Mouse (Mus musculus) midbrain, embryonic 14.5 days (tissue): Measurements from ENCODE around the gene Klf11. TPM values are rescaled to one million over a fixed set of nuclear protein-coding genes. Genes with fewer than 3 reads are reported as not detected.
"Not testable (repeated sequence)": the region's sequence is repeated elsewhere in the genome, so short reads cannot be mapped to it uniquely, and the experiment has no call there.

ENCODE experiments used
- ATAC-seq: fragments of 200-750 bp; cut with Nextera tagmentation; 2 replicates; pipeline ENCODE4 v1.8.0; 2017; ENCODE audit warnings: moderate number of reproducible peaks, moderate library complexity; ENCODE audit not compliant: low FRiP score, low TSS enrichment
- DNase-seq: peaks from one replicate; pipeline ENCODE4 v3.0.0-alpha.2; 2015
- H3K27ac ChIP-seq: fragments of 300-500 bp; sonication (generic); replicated peaks from 2 replicates; pipeline ENCODE4 v1.5.1; 2014; ENCODE audit warnings: mild to moderate bottlenecking, low read depth, low read length, moderate library complexity
- H3K27me3 ChIP-seq: fragments of 300-500 bp; sonication (generic); 2 replicates; pipeline ENCODE4 v1.6.1; 2014; ENCODE audit warnings: low read length, control low read depth, mixed read lengths; ENCODE audit not compliant: control insufficient read depth, insufficient read depth
- H3K36me3 ChIP-seq: fragments of 300-500 bp; sonication (generic); 2 replicates; pipeline ENCODE4 v1.6.1; 2014; ENCODE audit warnings: low read length, control low read depth; ENCODE audit not compliant: control insufficient read depth, insufficient read depth
- H3K4me1 ChIP-seq: fragments of 300-500 bp; sonication (generic); 2 replicates; pipeline ENCODE4 v1.6.1; 2014; ENCODE audit warnings: mild to moderate bottlenecking, antibody characterized with exemption, low read length, control low read depth; ENCODE audit not compliant: control insufficient read depth, insufficient read depth
- H3K4me2 ChIP-seq: fragments of 300-500 bp; sonication (generic); 2 replicates; pipeline ENCODE4 v1.6.1; 2014; ENCODE audit warnings: mild to moderate bottlenecking, low read length, moderate library complexity
- H3K4me3 ChIP-seq: fragments of 300-500 bp; sonication (generic); replicated peaks from 2 replicates; pipeline ENCODE4 v1.5.1; 2014; ENCODE audit warnings: low read depth, low read length
- H3K9ac ChIP-seq: fragments of 300-500 bp; sonication (generic); replicated peaks from 2 replicates; pipeline ENCODE4 v1.6.1; 2014; ENCODE audit warnings: mild to moderate bottlenecking, low read length, moderate library complexity
- H3K9me3 ChIP-seq: fragments of 300-500 bp; sonication (generic); 2 replicates; pipeline ENCODE4 v1.6.1; 2016; ENCODE audit warnings: low read length, control low read depth, mixed read lengths; ENCODE audit not compliant: control insufficient read depth
- WGBS: fragments of 180-500 bp; shearing (Covaris S2); extraction: QIAGEN DNeasy Blood & Tissue Kit; methylation state at CpG from one replicate; pipeline ENCODE4 v1.1.7; 2014; 5-methylcytosine and 5-hydroxymethylcytosine counted together
- polyA plus RNA-seq: library from polyadenylated mRNA; unstranded; fragments of >200 nt; fragmentation: Nextera tagmentation; extraction: Ambion mirVana; gene quantifications from 2 replicates; pipeline ENCODE4 v1.2.1, GENCODE M21; 2014

Klf11 gene
- polyA plus RNA-seq, 1 experiment from 2014 or later = 21.9 TPM

DNA sequence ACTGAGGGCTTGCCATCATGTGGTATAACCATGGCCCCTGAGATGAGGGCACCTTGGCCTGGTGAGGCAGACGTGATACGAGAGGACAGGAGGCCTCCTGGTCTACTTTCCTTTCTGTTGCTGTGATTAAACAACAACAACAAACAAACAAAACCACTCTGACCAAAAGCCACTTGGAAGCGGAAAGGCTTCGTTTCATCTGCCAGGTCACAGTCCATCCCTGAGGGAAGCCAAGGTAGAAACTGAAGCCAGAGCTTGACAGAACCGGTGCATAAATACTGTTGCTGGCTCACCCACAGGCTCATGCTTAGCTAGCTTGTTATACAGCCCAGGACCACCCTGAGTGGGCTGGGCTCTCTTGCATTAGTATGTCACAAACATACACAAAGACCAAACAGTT, 24.7 kb upstream of the Klf11 start:
- no peaks in the 10 kb centered on the region for H3K36me3 ChIP-seq
- no peak for DNase-seq
- peaks cover 7% of the 10 kb centered on the region; the same call in 1 of the 2 replicates for H3K4me1 ChIP-seq
- no peak overlapping the region for H3K27ac ChIP-seq
- H3K27me3 ChIP-seq = no peaks in the 10 kb centered on the region
- H3K9me3 ChIP-seq = no peaks in the 10 kb centered on the region
- no peak overlapping the region for H3K9ac ChIP-seq
- H3K4me2 ChIP-seq = no peak overlapping the region
- no peak for ATAC-seq
- no peak overlapping the region for H3K4me3 ChIP-seq
- 91% methylated on average over 5 of the region's 5 CpGs for WGBS

DNA sequence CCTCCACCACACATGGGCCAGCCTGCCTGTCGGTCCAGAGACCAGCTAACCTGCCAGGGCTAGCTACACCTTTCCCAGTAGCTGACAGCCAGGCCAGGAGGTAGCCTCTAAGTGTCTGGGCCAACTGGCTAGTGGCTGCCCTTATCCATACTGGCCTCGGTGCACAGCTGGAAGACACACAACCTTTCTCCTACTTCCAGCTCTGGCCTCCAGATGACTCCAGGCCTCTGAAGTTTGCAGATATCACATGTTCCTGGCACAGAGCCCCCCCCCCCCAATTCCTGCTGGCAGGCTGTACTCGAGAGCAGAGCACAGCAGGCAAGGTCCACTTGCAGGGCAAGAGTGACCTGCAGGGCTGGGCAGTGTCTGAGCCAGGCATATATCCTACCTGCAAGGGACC, 23.9 kb upstream of the Klf11 start:
- Histone ChIP-seq H3K36me3 (no peaks in the 10 kb centered on the region), H3K4me1 (peaks cover 7% of the 10 kb centered on the region; the same call in 1 of the 2 replicates), H3K27me3 (no peaks in the 10 kb centered on the region), H3K4me3 (no peak overlapping the region), H3K9ac (no peak overlapping the region), H3K4me2 (no peak overlapping the region), H3K27ac (no peak overlapping the region), H3K9me3 (no peaks in the 10 kb centered on the region)
- no peak for DNase-seq
- 62% methylated on average over 3 of the region's 3 CpGs for WGBS
- no peak for ATAC-seq

DNA sequence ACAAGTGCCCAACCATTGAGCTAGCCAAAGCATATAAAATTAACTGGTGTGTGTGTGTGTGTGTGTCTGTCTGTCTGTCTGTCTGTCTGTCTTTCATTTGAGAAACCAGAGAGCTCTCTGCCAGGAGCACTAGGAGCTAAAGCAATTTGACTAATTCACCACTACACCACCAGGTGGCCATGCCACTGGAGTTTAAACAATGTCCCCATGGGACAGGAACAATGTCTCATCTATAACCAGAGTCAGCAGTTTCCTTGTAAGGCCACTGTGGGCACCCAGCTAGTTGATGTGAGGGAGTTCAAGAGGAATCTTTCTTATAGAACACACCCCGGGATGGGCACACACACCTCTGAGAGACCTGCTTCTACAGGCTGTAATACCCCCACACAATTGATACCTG, 20.9 kb upstream of the Klf11 start:
- WGBS = 77% methylated on average over 1 of the region's 1 CpGs

DNA sequence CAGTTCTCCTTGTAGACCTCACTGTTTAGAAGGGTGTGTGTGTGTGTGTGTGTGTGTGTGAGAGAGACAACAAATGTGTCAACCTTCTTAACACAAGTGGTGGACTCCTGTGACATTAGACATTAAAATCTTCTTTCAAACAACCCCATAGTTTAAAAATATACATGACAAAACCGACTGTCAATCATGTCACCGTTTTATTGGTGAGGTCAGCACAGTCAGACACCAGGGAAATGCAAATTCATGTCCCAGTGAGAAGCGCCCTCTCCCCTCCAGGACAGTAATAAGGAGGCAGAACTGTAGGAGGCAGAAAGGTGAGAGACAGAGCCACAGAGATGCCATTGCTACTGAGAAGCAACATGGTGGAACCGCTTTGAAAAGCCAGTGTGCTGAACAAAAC, 18.7 kb upstream of the Klf11 start:
- WGBS = 63% methylated on average over 4 of the region's 4 CpGs
- Histone ChIP-seq H3K27ac (no peak overlapping the region), H3K36me3 (no peaks in the 10 kb centered on the region), H3K4me3 (no peak overlapping the region), H3K4me2 (no peak overlapping the region), H3K27me3 (no peaks in the 10 kb centered on the region), H3K9ac (no peak overlapping the region), H3K9me3 (0 out of 2 replicates have a peak, but pooled peaks cover 2% of the 10 kb centered on the region), H3K4me1 (no peaks in the 10 kb centered on the region)
- DNase-seq = no peak
- ATAC-seq = no peak

More for the DNA sequence above, 20.9 kb upstream of the Klf11 start:
- no peaks in the 10 kb centered on the region for H3K9me3 ChIP-seq
- ATAC-seq (no peak), DNase-seq (peak; percentile 47)
- no peak overlapping the region for H3K4me2 ChIP-seq
- H3K4me3 ChIP-seq = no peak overlapping the region
- no peak overlapping the region for H3K27ac ChIP-seq
- H3K9ac ChIP-seq = no peak overlapping the region
- no peaks in the 10 kb centered on the region for H3K4me1 ChIP-seq
- no peaks in the 10 kb centered on the region for H3K27me3 ChIP-seq
- H3K36me3 ChIP-seq = no peaks in the 10 kb centered on the region

DNA sequence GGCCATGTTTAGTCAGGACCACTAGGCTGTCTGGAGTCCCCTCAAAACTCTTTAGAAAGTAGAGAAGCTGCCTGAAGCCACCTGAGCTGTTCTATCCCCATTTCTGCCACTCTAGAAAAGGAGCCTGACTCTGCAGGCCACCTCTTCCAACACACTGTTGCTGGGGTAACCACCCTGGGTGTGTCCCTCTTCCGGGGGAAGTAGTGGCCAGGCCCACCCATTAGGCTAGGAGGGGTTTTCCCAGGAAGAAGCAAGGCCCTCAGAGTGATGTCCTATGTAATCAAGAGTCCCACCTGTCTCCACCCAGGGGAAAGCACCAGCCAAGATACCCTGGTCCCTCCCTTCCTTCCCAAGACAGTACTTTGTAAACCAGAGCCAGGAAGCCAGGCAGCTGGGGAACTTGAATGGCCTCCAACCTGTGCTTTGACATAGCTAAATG, 17.3 kb upstream of the Klf11 start:
- no peaks in the 10 kb centered on the region for H3K27me3 ChIP-seq
- H3K4me3 ChIP-seq = no peak overlapping the region
- 78% methylated on average over 1 of the region's 1 CpGs for WGBS
- no peaks in the 10 kb centered on the region for H3K36me3 ChIP-seq
- no peak overlapping the region for H3K27ac ChIP-seq
- H3K4me2 ChIP-seq = no peak overlapping the region
- no peaks in the 10 kb centered on the region for H3K4me1 ChIP-seq
- ATAC-seq (no peak), DNase-seq (no peak)
- H3K9me3 ChIP-seq = 0 out of 2 replicates have a peak, but pooled peaks cover 4% of the 10 kb centered on the region
- no peak overlapping the region for H3K9ac ChIP-seq

DNA sequence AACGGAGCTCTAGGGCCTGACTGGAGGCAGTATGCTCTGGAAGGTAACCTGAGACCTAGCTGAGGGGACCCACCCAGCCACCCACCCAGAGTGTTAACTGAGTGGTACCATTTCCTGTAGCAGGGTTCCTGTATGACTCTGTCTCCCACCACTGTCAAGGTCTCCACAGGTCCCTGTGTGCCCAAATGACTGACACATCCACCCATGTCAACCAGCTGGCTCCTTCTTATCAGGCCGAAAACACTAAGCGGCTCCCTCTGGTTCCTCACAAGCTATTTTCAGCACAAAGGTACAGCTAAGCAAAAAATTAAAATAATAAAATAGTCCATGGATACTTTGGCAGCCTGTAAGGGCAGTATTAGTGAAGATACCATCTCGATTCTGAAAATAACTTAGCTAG, 16.9 kb upstream of the Klf11 start:
- ATAC-seq = no peak
- H3K36me3 ChIP-seq = no peaks in the 10 kb centered on the region
- H3K9ac ChIP-seq = no peak overlapping the region
- 89% methylated on average over 4 of the region's 4 CpGs for WGBS
- no peak overlapping the region for H3K27ac ChIP-seq
- H3K4me1 ChIP-seq = no peaks in the 10 kb centered on the region
- H3K9me3 ChIP-seq = 0 out of 2 replicates have a peak, but pooled peaks cover 4% of the 10 kb centered on the region
- DNase-seq = no peak
- no peak overlapping the region for H3K4me2 ChIP-seq
- H3K4me3 ChIP-seq = no peak overlapping the region
- no peaks in the 10 kb centered on the region for H3K27me3 ChIP-seq

DNA sequence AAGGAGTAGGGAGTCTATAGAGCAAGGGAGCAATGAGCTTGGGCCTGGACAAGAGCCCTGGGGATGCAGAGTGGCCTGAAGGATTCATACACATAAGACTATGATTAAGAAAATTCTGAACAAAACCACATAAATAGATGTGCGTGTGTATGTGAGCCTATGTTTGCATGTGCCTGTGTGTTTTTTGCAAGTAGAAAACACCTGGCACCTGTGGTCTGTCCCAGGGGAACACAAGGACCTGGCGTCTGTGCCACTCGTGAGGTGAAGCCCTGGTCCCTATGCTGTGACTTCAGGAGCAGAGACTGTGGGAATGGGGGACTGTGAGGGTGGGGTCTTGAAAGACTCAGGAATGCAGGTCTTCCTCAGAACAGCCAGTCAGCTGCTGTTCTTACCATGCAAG, 16.4 kb upstream of the Klf11 start:
- no peaks in the 10 kb centered on the region for H3K36me3 ChIP-seq
- H3K4me1 ChIP-seq = no peaks in the 10 kb centered on the region
- 92% methylated on average over 3 of the region's 3 CpGs for WGBS
- H3K4me3 ChIP-seq = no peak overlapping the region
- 0 out of 2 replicates have a peak, but pooled peaks cover 4% of the 10 kb centered on the region for H3K9me3 ChIP-seq
- no peak overlapping the region for H3K9ac ChIP-seq
- DNase-seq (no peak), ATAC-seq (no peak)
- no peak overlapping the region for H3K27ac ChIP-seq
- H3K27me3 ChIP-seq = no peaks in the 10 kb centered on the region
- H3K4me2 ChIP-seq = no peak overlapping the region

DNA sequence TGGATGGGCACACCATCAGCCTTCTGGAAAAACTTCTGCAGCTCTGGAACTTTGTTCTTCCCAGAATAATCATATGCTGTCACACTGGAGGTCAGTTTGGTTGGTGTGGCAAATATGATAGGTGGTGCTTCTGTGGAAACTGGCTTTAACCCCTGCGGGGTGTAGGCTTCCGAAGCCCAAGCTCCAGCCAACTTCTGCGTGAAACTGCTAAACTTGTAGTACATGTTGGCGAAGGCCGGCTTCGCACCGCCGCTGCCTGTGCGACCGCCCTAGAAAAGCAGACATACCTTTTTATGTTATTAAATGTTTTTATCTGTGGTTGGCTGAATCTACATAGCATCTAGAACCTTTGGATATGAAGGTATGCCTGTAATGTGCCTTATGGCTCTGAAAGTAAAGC, 12.3 kb upstream of the Klf11 start:
- H3K4me3 ChIP-seq, H3K9ac ChIP-seq, ATAC-seq, H3K27ac ChIP-seq, H3K27me3 ChIP-seq, H3K4me1 ChIP-seq, H3K4me2 ChIP-seq, DNase-seq, H3K36me3 ChIP-seq, H3K9me3 ChIP-seq: not testable (repeated sequence)
- 97% methylated on average over 10 of the region's 10 CpGs for WGBS

DNA sequence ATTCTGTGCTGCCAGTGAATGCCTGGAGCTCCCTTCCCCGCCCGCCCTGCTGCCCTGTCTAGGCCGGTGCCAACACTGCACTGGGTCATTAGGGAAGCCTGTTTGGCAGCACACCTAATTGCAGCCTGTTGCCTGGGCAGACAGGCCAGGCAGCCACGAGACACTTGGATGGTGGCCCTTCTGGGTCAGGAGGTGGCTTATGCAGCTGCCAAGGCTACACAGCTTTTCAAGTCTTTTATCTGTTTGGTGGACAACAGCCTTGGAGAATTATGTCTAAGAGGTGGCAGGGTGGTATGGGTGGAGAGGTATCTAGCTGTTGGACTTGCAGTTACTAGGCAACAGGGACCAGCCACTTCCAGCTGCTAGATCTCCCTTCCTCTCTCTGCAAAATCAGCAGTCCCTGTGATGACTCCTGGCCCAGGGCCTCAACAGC, 8.7 kb upstream of the Klf11 start:
- no peaks in the 10 kb centered on the region for H3K27me3 ChIP-seq
- H3K4me3 ChIP-seq = no peak overlapping the region
- no peaks in the 10 kb centered on the region for H3K4me1 ChIP-seq
- 0 out of 2 replicates have a peak, but pooled peaks cover 2% of the 10 kb centered on the region for H3K9me3 ChIP-seq
- peak; percentile 53; the same call in 1 of the 2 replicates for ATAC-seq
- 49% methylated on average over 4 of the region's 4 CpGs for WGBS
- H3K9ac ChIP-seq = no peak overlapping the region
- H3K36me3 ChIP-seq = no peaks in the 10 kb centered on the region
- H3K27ac ChIP-seq = no peak overlapping the region
- peak; percentile 60 for DNase-seq
- H3K4me2 ChIP-seq = no peak overlapping the region
